Mouse (Mus musculus) bone marrow macrophage, adult 2 months (primary cell): ENCODE measurements around the gene Ehmt2.

ENCODE experiments used
- CTCF ChIP-seq: IDR thresholded peaks from 2 replicates; pipeline ENCODE4 v1.5.1; 2012; ENCODE audit warnings: low read depth, mild to moderate bottlenecking, low read length, moderate library complexity
- POLR2A ChIP-seq: IDR thresholded peaks from 2 replicates; pipeline ENCODE4 v1.6.1; 2012; ENCODE audit warnings: mild to moderate bottlenecking, low read depth, low read length, borderline replicate concordance

DNA sequence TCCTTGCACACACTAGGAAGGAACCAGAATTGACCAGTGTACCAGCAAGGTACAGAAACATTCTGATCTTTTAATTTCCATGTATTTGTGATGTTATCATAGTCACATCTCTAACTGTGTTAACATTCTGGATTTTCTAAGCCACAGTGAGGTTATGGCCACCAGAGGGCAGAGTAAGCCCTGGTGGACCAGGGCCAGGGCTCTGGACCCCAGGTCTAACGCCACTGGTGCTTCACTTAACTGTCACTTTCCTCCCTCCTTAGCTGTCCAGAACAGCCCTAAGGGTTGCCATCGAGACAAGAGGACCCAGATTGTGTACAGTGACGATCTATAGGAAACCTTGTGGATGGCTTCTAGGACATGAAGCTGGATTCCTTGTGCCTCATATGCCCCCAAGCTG lies 42.4 kb upstream of the Ehmt2 start:
- TF ChIP-seq POLR2A (no peak), CTCF (peak; percentile 70)
